Mouse (Mus musculus): ENCODE measurements around the gene Fam129b. TPM values are rescaled to one million over a fixed set of nuclear protein-coding genes. Genes with fewer than 3 reads are reported as not detected.

Gene Fam129b
- polyA plus RNA-seq, 1 experiment from 2014 or later, result 47.1 TPM

- no peaks in the 10 kb centered on the region for H3K27me3 ChIP-seq (ENCODE audit: insufficient read depth, poor library complexity, severe bottlenecking)
- peak overlapping the region; percentile 25 for H3K4me3 ChIP-seq
- H3K27ac ChIP-seq, result peak overlapping the region; percentile 82
- no peaks in the 10 kb centered on the region for H3K9me3 ChIP-seq
- DNase-seq (ENCODE audit: low spot score), result no peak
- peaks cover 96% of the 10 kb centered on the region for H3K4me1 ChIP-seq
- peaks cover 5% of the 10 kb centered on the region for H3K36me3 ChIP-seq
- WGBS, result 20% methylated on average over 21 of the region's 21 CpGs
These were observed 6.5 kb downstream of the Fam129b start for GRCm38 (mm10) chr2:32882283-32883043.

DNA sequence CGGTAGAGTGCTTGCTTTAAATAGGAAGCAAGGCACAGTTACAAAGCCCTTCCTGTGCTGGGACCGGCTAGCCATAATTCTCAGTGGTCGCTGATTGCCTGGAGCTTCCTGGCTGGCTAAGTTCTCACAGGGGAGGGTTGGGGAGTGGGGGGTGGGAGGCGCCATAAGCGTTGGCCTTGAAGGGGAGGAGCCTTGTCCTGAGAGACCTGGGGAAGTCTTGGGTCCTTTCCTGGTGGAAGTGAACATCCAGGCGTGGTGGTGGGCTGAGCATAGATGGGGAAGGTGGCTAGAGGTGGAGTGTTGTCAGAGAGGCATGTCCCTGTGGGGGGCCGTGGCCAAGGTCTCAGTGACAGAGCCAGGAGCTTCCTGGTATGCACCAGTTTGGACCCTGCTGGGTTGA is 8.8 kb downstream of the Fam129b start:
- no peak overlapping the region for H3K4me3 ChIP-seq

GRCm38 (mm10) chr2:32888029-32888428 is 12.1 kb downstream of the Fam129b start:
- 7% methylated on average over 9 of the region's 9 CpGs for WGBS
- Histone ChIP-seq H3K27ac (peak overlapping the region; percentile 92), H3K4me1 (peaks cover 93% of the 10 kb centered on the region), H3K4me3 (peak overlapping the region; percentile 36), H3K27me3 (ENCODE audit: insufficient read depth, poor library complexity, severe bottlenecking) (no peaks in the 10 kb centered on the region), H3K9me3 (no peaks in the 10 kb centered on the region), H3K36me3 (peaks cover 14% of the 10 kb centered on the region; the same call in 1 of the 2 replicates)
- no peak for DNase-seq (ENCODE audit: low spot score)

More for the DNA sequence above, 8.8 kb downstream of the Fam129b start:
- Histone ChIP-seq H3K27ac (peak overlapping the region; percentile 82), H3K9me3 (no peaks in the 10 kb centered on the region), H3K36me3 (peaks cover 5% of the 10 kb centered on the region), H3K27me3 (ENCODE audit: insufficient read depth, poor library complexity, severe bottlenecking) (no peaks in the 10 kb centered on the region), H3K4me1 (peaks cover 96% of the 10 kb centered on the region)
- WGBS, result 15% methylated on average over 7 of the region's 7 CpGs
- no peak for DNase-seq (ENCODE audit: low spot score)

- 12% methylated on average over 3 of the region's 3 CpGs for WGBS
- peaks cover 91% of the 10 kb centered on the region for H3K4me1 ChIP-seq
- no peak for DNase-seq (ENCODE audit: low spot score)
These were observed 12.6 kb downstream of the Fam129b start for GRCm38 (mm10) chr2:32888551-32888950.

DNA sequence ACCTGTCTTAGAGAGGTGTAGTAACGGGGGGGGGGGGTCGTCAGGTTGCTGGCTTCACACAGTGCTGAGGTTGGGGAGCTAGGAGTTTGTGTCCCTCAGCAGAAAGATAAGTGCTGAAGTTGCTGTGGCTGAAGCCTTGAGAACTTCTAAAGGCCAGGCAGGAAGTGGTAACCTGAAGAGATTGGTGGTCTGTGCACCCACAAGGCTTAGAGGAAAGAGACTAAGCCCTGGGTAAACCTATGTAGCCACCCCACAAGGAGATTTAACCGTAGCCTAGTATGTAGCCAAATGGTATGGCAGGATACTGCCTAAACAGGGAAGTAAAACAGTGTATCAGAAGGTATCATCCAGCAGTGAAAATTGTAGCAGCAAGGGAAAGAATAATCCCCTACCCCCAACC is 14.4 kb downstream of the Fam129b start:
- H3K27me3 ChIP-seq (ENCODE audit: insufficient read depth, poor library complexity, severe bottlenecking), result no peaks in the 10 kb centered on the region
- DNase-seq (ENCODE audit: low spot score), result no peak
- WGBS, result 79% methylated on average over 3 of the region's 3 CpGs
- H3K27ac ChIP-seq, result peak overlapping the region; percentile 92
- H3K36me3 ChIP-seq, result peaks cover 29% of the 10 kb centered on the region
- H3K9me3 ChIP-seq, result no peaks in the 10 kb centered on the region
- no peak overlapping the region for H3K4me3 ChIP-seq
- peaks cover 89% of the 10 kb centered on the region for H3K4me1 ChIP-seq

More at GRCm38 (mm10) chr2:32888551-32888950, 12.6 kb downstream of the Fam129b start:
- peaks cover 19% of the 10 kb centered on the region for H3K36me3 ChIP-seq
- H3K9me3 ChIP-seq, result no peaks in the 10 kb centered on the region
- no peaks in the 10 kb centered on the region for H3K27me3 ChIP-seq (ENCODE audit: insufficient read depth, poor library complexity, severe bottlenecking)
- peak overlapping the region; percentile 36 for H3K4me3 ChIP-seq
- H3K27ac ChIP-seq, result peak overlapping the region; percentile 92

DNA sequence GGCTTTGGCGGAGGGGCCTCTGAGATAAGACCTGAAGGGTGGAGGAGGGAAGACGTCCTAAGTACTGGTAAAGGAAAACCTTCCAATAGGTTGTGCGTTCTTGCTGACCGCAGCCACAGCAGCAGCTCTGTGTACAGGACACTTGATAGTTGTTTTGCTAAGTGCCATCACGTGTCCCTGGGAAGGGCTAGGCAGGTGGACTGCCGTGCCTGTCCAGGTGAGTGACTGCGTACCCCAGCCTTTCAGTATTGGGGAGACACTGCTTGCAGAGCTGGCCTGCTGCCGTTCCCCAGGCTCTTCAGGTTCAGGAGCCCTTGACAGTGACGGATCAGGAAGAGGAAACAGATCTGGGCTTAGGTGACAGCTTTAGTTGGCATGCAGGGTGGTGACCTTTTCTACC is 15.4 kb downstream of the Fam129b start:
- H3K4me1 ChIP-seq, result peaks cover 91% of the 10 kb centered on the region
- H3K27me3 ChIP-seq (ENCODE audit: insufficient read depth, poor library complexity, severe bottlenecking), result no peaks in the 10 kb centered on the region
- peak overlapping the region; percentile 20; the same call in 1 of the 2 replicates for H3K4me3 ChIP-seq
- H3K36me3 ChIP-seq, result peaks cover 27% of the 10 kb centered on the region
- DNase-seq (ENCODE audit: low spot score), result no peak
- no peaks in the 10 kb centered on the region for H3K9me3 ChIP-seq
- 37% methylated on average over 9 of the region's 9 CpGs for WGBS
- H3K27ac ChIP-seq, result peak overlapping the region; percentile 92

DNA sequence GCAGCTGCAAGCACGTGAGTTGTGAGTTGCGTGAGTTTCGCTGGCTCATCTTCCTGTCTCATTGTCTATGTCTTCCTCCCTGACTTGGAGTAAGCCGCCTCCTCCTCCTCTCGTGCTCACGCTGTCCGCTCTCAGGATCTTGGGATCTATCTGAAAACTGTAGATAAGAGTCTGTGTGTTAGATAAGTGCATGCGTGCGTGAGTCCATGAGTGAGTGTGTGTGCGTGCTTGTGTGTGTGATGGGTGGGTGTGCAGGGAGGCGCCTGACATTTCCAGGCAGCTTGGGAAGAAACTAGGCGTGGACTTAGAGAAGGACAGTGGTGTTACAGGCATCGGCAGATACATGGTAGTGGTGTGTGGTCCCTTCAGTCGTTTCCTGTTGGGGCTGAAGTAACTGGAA is 16.6 kb downstream of the Fam129b start:
- peak; percentile 74 for DNase-seq (ENCODE audit: low spot score)
- Histone ChIP-seq H3K4me1 (peaks cover 93% of the 10 kb centered on the region), H3K27me3 (ENCODE audit: insufficient read depth, poor library complexity, severe bottlenecking) (no peaks in the 10 kb centered on the region), H3K27ac (0 out of 2 replicates have a peak overlapping the region, but pooled peaks have one; percentile 10), H3K9me3 (no peaks in the 10 kb centered on the region), H3K4me3 (no peak overlapping the region), H3K36me3 (peaks cover 27% of the 10 kb centered on the region)
- 74% methylated on average over 14 of the region's 14 CpGs for WGBS

- Histone ChIP-seq H3K36me3 (peaks cover 27% of the 10 kb centered on the region), H3K4me1 (peaks cover 93% of the 10 kb centered on the region), H3K9me3 (no peaks in the 10 kb centered on the region), H3K27me3 (ENCODE audit: insufficient read depth, poor library complexity, severe bottlenecking) (no peaks in the 10 kb centered on the region), H3K4me3 (no peak overlapping the region), H3K27ac (0 out of 2 replicates have a peak overlapping the region, but pooled peaks have one; percentile 56)
- WGBS, result 60% methylated on average over 2 of the region's 2 CpGs
- no peak for DNase-seq (ENCODE audit: low spot score)
These were observed 18.2 kb downstream of the Fam129b start for GRCm38 (mm10) chr2:32894097-32894496.

DNA sequence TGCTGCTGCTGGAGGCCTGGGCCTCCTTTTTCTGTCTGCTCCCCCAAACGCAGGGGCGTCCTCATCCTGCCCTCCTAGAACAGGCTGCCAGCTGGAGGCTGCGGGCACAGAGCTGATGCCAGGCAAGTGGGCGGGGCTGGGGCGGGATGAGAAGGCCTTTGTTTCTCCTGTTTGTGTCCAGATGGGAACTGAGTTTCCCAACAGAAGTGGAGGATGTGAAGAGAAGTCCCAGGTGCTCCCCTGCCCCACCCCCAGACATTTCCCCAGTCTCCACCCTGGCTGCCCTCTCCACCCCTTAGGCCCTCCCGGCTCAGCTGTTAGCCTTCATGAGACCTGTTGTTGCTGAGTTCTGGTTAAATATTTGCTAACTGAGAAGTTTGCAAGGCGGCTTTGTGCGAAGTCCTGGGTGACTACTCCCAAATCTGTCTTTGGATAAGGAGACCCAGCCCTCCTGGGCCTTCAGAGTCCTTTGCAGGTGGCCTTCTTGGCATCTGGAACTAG is 19.7 kb downstream of the Fam129b start:
- 56% methylated on average over 8 of the region's 8 CpGs for WGBS
- peaks cover 27% of the 10 kb centered on the region for H3K36me3 ChIP-seq
- H3K4me1 ChIP-seq, result peaks cover 89% of the 10 kb centered on the region
- DNase-seq (ENCODE audit: low spot score), result no peak
- H3K27me3 ChIP-seq (ENCODE audit: insufficient read depth, poor library complexity, severe bottlenecking), result no peaks in the 10 kb centered on the region
- peak overlapping the region; percentile 65 for H3K27ac ChIP-seq
- H3K4me3 ChIP-seq, result no peak overlapping the region
- H3K9me3 ChIP-seq, result no peaks in the 10 kb centered on the region

DNA sequence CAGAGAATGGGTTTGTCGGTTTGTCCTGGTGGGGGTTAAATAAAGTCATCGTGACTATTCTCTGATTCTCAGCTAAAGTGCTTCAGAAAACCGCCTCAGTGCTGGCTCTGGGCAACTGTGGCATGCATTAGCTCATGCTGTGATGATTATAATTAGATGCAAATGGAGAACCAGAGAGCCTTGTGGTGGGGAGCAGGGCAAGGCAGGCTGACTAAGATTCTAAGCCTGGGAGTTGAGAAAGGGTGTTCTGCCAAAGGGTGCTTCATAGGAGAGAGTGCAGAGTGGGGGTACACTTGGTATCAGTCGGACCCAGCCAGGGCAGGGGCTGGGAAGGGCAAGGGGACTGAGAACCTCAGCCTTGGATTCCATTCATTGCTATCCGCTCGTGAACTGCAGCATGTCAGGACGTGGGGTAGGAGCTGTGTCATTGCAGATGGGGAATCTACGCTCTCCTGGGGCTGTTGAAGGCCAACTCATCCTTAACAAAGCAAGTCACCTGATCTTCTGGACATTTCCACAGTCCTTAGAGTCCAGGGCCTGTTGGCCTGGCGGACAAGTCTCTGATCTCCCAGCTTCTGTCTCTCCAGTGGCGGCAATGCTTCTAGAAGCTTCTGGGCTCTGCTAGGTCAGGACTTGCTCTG is 20.7 kb downstream of the Fam129b start:
- Histone ChIP-seq H3K4me3 (no peak overlapping the region), H3K27ac (peak overlapping the region; percentile 65), H3K36me3 (peaks cover 27% of the 10 kb centered on the region), H3K4me1 (peaks cover 87% of the 10 kb centered on the region), H3K9me3 (no peaks in the 10 kb centered on the region), H3K27me3 (ENCODE audit: insufficient read depth, poor library complexity, severe bottlenecking) (no peaks in the 10 kb centered on the region)
- DNase-seq (ENCODE audit: low spot score), result no peak
- WGBS, result 41% methylated on average over 10 of the region's 10 CpGs

DNA sequence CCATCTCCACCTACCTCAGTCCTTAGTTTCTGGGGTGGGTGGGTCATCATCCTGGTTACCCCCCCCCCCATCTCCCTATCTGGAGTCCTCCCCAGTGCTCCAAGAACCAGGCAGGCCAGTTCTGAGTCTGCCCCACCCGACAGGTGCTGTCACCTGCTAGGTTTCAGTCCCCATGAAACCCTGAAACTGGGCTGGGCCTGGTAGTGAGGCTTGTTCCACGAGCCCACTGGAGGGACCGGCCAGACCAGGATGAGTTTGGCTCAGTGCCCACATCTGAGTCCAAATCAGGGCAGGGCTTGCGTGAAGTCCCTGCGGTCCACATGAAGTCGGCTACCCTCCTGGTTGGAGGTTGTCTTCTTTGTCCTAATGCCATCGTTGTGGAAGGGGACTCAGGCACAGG is 23.1 kb downstream of the Fam129b start:
- DNase-seq (ENCODE audit: low spot score), result no peak
- peaks cover 77% of the 10 kb centered on the region for H3K4me1 ChIP-seq
- 79% methylated on average over 7 of the region's 7 CpGs for WGBS

DNA sequence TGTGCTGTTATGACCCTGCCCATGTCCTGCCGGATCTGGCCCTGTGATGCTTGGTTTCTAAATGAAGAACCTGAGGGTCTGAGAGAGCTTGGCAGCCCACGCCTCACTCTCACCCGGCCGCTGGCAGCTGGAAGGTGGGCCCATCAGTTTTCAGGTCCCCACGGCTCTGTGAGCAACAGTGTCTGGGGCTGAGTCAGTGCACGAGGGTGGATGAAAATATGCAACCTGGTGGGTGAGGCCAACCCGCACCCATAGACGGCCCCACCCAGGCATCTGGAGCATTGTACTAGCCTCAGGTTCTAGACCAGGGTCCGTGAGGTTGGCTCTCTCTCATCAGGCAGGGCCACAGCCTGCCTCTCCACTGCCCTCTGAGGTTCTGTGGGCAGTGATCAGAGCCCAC is 26.2 kb downstream of the Fam129b start:
- 88% methylated on average over 9 of the region's 9 CpGs for WGBS
- DNase-seq (ENCODE audit: low spot score), result no peak
- no peak overlapping the region for H3K4me3 ChIP-seq
- H3K9me3 ChIP-seq, result no peaks in the 10 kb centered on the region
- H3K27ac ChIP-seq, result peak overlapping the region; percentile 52; the same call in 1 of the 2 replicates
- H3K36me3 ChIP-seq, result peaks cover 17% of the 10 kb centered on the region; the same call in 1 of the 2 replicates
- H3K27me3 ChIP-seq (ENCODE audit: insufficient read depth, poor library complexity, severe bottlenecking), result no peaks in the 10 kb centered on the region
- H3K4me1 ChIP-seq, result peaks cover 80% of the 10 kb centered on the region

More for the DNA sequence above, 23.1 kb downstream of the Fam129b start:
- no peak overlapping the region for H3K27ac ChIP-seq
- no peaks in the 10 kb centered on the region for H3K27me3 ChIP-seq (ENCODE audit: insufficient read depth, poor library complexity, severe bottlenecking)
- no peak overlapping the region for H3K4me3 ChIP-seq
- no peaks in the 10 kb centered on the region for H3K9me3 ChIP-seq
- H3K36me3 ChIP-seq, result peaks cover 15% of the 10 kb centered on the region

DNA sequence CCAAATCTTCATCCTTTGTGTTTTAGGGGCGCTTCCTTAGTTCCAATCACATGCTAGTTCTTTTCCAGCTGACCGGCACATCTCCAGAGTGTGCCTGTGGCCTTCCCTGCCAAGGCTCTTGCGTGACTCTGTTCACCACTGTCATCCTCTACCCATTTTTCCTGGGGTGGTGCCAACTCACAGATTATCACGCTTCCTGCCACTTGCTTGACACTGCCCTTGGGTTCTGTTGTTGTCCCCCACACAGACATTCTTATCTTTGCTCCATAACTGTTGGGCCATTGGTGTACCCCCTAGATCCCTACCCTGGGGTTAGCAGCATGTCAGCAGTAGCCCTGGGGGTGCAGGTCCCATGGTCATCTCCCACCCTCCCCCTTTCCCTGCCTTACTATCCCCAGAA is 27.6 kb downstream of the Fam129b start:
- H3K27me3 ChIP-seq (ENCODE audit: insufficient read depth, poor library complexity, severe bottlenecking), result no peaks in the 10 kb centered on the region
- peak overlapping the region; percentile 63; the same call in 1 of the 2 replicates for H3K27ac ChIP-seq
- no peak for DNase-seq (ENCODE audit: low spot score)
- WGBS, result 84% methylated on average over 4 of the region's 4 CpGs
- H3K9me3 ChIP-seq, result no peaks in the 10 kb centered on the region
- no peak overlapping the region for H3K4me3 ChIP-seq
- peaks cover 80% of the 10 kb centered on the region for H3K4me1 ChIP-seq
- peaks cover 17% of the 10 kb centered on the region; the same call in 1 of the 2 replicates for H3K36me3 ChIP-seq

Measured in heart, embryonic 10.5 days (tissue).